Mouse (Mus musculus) frontal cortex, postnatal 10 days (tissue): ENCODE measurements at regions not wholly inside any gene's neighbourhood (a gene's known extent, or its start where the extent isn't known, plus 50 kb on each side); places are given as distances from the start of the nearest gene placed in this dataset.

Source experiments
- DNase-seq, 2 experiments: peaks; one replicate each; pipeline ENCODE4 v3.0.0; 2022; ENCODE audit warnings: low spot score in 2 of 2, mixed read lengths in 1 of 2

GRCm38 (mm10) chr6:59556668-59557310 is 130.7 kb upstream of the Gprin3 start:
- DNase-seq = no peak

- no peak for DNase-seq
Measured at GRCm38 (mm10) chr6:59537025-59537424, 110.9 kb upstream of the Gprin3 start.

DNA sequence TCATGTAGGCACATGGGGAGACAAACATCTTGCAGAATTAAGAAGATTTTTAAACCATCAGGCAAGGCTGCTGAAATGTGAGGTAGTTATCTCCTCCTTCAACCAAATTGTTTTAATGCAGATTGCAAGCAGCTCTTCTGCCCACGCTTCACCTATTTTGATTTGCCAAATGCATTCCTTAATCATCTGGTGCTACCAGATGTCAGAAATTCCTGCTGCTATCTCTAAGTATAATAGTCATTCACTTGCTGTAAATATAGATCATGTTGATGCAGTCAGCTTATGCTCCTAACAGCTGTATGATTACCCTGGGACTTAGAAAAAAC is 98.8 kb upstream of the Gprin3 start:
- no peak for DNase-seq

- no peak for DNase-seq
Measured at GRCm38 (mm10) chr6:59524095-59524939, 98.2 kb upstream of the Gprin3 start.

GRCm38 (mm10) chr6:59522960-59523359 is 96.9 kb upstream of the Gprin3 start:
- no peak for DNase-seq

DNA sequence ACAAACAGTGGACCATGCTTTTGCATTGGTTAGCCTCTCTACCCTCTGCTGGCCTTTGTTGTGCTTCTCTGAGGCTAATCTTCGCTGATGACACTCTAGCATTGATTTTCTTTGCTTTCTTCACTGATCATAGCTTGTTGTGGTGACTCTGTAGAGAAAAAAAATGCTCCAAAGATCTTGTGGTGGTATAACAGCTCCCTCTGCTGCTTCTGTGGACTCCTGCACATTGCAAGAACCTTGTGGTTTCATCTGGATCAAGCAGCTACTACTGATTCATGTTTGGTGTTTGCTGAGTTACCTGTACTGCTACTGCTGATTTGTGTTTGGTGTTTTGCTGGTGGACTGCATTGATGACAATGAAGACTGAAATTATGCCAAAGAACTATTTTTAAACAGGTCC is 74.7 kb upstream of the Gprin3 start:
- peak in 1 of 2 experiments; percentile 12 for DNase-seq

- no peak for DNase-seq
Measured at GRCm38 (mm10) chr6:59498800-59499199, 72.7 kb upstream of the Gprin3 start.

DNA sequence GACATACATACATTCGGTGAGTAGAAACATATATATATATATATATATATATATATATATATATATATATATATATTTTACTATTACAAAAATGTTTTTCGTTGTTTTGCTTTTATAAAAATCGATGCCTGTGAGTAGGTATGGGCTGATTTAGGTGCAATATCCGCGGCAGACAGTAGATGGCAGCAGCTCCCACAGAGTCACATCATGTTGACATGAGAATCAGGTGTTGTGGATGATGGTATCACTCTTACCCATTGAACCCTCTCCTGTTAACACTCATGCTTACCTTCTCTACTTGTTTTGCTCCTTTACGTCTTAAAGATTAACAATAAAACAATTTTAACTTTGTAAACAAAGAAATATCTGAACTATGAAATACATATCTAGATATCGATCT is 72.0 kb upstream of the Gprin3 start:
- DNase-seq = peak in 1 of 2 experiments; percentile 43

DNA sequence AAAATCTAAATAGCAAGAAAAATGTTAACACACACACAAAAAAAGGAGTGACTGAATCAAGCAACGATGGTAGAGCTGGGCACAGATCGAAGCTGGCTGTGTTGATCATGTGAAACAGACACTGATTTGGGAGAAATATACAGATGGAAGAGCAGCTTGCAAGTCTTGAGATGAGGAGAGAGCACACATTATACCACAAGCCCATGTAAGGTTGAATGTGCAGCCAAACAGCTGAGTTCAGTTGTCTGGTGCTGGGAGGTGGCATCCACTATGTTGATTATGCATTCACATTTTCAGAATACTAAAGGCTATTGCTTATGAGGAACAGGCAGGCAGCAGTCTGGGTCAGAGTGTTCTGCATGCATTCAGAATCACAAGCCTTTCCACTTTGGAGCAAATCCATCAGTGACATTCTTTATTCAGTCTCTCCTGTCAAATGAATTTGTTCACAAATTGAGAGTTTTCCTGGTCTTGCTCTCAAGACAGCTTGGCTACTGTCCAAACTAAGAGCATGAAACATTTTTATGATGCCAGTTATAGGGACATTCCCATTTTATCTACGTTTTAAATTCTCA is 63.0 kb upstream of the Gprin3 start:
- DNase-seq = peak in 1 of 2 experiments; percentile 10

DNA sequence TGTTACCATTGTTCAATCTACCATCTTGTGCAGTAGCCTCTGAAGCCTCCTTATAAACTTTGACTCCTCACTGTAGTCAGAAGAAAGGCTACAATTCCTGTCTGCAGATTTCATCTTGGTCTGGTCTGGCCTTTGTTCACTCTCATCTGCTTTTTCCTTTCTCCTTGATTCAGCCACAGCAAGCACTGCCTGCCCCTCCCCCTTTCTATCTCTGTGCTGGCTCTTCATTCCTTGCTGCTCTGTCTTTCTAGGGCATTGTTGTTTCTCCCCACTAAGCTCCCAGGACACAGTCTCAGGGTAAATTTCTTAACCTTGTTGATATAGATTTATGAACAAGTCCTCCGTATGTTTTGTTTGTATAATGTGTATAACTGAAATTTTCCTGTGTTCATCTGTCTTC is 62.3 kb upstream of the Gprin3 start:
- DNase-seq = no peak

DNA sequence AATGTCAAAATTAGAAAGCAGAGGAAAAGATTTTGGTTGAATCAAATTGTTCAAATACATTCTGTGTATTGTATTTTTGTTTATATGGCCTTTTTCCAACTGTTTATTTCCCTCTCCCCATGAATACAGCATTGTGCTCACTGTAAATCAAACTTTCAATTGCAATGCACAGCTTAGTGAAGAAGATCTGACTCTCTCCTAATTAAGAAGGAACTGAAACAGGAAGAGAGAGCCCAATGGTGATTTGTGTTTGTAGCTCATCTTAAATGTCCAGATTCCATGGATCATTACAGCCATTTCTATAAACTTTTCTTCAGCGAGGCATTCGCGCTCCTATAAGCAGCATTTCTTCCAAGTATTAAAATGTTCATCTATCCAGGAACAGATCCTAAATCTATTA is 57.9 kb upstream of the Gprin3 start:
- no peak for DNase-seq

GRCm38 (mm10) chr6:59483587-59483986 is 57.5 kb upstream of the Gprin3 start:
- DNase-seq = peak in 1 of 2 experiments; percentile 7
